Mouse (Mus musculus): Measurements from ENCODE around the gene Cblc.

Cblc gene

DNA sequence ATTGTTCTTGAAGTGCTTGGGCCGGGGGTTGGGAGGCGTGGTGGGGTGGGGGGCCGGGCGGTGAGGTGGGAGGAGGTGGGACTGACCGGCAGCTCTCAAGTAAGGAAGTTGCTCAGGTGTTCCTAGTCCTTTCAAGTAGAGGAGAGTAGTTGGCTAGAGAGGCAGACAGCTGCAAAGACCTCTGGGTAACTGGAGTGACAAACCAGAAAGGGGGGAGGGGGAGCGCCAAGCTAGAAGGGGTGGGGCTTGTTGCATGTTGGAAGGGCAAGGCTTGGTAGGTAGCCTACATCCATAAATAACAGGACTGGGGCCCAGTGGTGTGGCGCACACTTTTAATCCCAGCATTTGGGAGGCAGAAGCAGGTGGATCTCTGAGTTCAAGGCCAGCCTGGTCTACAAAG is 14.9 kb downstream of the Cblc start:
- no peak for DNase-seq

DNA sequence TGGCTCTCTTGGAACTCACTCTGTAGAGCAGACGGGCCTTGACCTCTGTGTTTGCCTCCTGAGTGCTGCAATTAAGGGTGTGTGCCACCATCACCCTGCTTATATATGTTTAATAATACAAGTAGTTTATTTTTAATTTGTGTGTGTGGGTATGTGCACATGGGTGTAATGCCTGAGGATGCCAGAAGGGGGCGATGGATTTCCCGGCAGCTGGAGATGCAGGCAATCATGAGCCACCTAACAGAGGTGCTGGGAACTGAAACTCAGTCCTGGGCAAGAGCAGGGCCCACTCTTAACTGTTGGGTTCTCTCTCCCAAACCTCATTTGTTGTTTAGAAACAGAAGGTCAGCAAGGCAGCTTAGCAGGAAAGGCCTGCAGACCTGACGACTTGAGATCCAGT is 16.7 kb downstream of the Cblc start:
- DNase-seq = no peak

DNA sequence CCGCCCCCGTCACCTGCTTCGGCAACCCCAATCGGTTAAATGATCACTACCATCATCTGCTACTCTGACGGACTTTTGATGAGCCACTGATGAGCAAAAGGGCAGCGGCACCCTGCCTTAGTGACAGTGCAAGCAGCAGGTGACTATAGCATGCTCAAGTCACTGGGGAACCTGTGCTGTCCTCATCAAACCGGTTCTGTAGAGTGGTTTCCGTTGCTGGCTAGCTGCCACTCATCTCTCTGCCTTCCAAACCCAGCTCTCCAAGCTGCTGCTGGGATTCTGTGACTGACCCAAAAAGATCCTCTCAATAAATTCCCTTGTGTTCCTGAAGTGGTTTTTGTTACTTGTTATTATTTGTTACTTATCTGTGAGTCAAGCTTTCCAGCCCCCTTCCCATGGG is 18.0 kb downstream of the Cblc start:
- DNase-seq = no peak

DNA sequence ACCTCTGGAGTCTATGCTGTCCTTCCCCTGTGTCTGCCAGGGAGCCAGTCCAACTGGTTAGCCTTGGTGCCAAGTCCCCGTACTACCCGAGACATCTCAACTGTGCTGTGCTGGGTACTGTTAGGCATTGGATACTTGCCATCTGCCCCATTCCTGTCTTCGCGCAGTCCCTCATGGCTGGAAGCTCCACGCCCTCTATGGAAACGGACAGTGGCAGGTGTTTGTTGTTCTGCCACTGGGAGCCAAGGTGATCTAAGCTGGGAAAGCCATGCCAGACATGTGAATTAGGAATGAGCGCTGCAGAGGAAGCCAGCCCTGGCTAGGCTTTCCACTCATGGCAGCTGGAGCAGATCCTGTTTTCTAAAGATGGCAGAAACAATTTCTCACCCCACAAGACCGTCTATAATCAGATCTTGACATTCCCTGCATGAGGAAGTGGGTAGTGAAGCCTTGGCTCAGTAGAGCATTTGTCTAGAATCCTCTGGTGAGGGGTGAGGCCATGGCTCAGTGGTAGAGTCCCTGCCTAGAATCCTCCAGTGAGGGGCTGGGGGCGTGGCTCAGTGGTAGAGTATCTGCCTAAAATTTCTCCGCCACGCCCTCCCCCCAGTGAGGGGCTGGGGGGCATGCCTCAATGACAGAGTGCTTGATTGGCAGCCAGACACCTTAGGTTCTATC is 19.4 kb downstream of the Cblc start:
- no peak for DNase-seq

DNA sequence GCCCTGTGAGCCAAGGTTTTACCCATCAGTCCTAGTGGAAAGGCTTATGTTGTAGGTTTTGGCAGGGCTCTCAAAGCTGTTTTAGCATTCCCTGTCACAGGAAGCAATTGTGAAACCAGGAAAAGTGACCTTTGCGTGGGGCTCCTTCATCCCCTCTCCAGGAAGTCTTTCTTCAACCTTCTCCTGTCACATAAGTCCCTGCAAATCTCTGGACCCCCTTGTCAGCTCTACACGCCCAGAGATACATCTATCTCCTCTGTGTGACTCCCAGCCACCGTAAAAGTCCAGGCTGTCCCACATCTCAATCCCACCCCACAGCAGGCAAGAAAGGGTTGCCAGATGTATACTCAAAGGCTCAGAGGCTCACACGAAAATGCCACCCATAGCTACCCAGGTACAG is 24.9 kb downstream of the Cblc start:
- no peak for DNase-seq

DNA sequence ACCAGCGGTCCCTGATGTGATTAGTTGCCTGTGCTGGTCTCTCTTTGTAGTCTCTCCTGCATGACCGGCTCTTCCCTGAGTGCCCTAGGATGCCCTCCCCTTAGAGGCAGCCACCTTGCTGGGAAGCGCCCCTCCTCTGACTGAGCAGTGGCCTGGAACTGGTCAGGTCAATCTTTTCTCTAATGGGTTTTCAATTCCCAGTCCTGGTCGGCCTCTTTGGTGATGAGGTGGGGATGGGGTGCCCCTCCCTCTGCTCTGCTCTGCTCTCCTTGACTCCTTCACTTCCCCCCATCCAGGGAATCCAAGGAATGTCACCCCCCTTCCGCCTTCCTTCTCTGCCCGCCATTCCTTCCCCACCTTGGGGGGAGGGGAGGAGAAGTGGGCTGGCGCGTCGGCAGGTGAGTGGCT is 25.6 kb downstream of the Cblc start, which contains the start of gene Bcam:
Gene Bcam (minus strand): TSS at position 33 of the 408 bp plus-strand sequence.
- DNase-seq = no peak

DNA sequence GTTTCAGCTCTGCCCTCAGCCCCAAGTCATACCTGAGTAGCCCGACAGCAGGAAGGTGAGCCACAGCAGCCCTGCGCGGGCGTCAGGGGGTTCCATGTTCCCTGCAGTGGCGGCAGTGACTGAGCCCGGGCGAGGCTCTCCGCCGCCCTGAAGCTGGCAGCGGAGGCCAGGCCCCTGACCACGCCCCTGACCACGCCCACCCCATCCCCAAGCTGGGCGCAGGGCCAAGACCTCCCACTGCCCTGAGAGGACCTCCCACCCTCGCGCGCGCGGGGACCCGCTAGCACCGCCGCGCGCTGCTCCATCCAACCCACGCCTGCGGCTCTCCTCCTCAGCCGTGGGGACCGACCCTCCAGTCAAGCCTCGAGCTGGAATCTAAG is 26.2 kb downstream of the Cblc start:
- peak; percentile 80 for DNase-seq

DNA sequence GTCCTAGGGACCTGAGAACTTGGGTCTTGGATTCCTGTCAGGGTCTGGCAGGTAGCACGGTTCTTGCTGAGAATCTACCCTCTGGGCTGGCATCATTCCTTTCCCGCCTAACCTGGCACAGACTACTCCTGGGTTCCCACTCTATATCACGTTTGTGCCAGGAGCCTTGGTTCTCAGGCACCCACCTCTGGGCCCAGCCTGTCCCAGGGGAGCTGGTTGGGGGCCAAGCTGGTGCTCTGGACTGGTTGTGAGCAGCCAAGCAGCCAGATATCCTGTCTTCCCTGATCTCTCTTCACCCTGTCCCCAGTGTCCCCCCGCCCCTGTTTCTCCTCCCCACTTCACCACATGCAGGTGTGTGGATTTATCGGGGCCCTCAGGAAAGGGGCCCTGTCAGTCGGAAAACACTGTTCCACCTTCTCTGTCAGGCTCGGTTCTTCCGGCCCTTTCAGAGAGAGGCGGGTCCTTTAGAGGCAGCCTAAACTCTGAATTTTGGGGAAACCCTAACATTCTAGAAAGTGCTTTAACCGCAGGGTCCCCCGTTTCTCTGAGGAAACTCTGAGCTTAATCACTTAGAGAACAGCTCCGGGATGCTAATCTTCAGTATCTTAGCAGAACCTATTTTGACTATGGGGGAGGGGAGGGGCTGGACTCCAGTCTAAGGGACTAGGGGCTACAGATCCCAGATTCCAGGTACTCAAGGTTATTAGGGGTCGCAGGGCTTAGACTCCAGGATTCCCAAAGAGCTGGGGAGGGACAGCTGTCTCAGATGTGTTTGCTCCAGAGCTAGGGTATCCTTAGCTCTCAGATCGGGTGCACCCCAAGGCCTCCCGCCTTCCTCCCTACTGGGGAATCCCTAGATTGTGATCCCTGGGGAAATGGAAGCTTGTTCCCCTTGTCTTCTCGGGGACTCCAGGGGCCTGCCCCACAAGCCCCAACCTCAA is 26.9 kb downstream of the Cblc start:
- no peak for DNase-seq

DNA sequence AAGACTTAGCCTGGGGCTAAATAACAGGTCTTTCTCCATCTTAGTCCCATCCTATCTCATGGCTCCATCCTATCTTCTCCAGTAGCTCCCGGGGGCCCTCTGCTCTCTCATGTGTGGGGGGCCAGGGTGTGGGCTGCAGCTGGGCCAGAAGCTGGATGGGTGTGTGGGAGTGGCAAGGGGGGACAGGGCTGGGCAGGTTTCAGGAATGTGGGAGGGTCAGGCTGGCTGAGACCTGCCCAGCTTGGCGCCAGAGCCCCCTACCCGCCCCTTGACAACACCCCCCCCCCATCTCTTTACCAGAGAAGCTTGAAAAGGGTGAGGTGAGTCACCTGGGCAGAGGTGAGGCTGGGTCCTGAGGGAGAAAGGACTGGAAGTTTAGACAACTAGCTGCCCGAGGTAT is 27.6 kb downstream of the Cblc start:
- DNase-seq = no peak

DNA sequence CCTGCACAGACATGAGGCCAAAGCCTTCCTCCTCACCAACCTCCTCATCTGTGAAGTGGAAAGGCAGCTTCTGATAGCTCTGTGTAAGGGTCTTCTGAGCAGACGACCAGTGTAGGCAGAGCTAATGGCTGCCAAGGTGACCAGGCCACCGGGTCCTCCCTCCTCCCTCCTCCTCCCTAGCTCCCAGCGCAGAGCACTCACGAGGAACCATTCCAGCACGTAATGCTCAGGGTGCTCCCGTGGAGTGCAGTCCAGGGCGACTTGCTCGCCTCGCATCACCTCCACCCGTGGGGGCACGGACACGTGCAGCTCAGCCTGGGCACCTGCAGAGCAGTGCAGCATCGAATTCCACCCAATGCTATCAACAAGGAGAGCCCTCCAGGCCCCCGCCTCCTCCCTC is 28.4 kb downstream of the Cblc start:
- no peak for DNase-seq

DNA sequence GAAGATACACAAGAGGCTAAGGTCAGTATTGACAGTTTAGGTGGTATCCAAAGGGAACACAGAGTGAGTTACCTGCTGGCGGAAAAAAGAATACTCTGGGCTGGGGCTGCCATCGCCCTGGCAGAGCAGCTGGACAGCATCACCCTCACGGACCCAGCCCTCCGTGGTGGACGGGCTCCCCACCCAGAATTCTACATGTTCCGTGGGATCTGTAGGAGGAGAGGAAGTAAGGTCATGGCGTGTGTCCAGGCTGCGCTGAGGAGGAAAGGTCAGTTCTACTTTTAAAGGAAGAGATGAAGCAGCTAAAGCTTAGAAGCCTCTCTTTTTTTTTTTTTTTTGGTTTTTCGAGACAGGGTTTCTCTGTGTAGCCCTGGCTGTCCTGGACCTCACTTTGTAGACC is 32.0 kb downstream of the Cblc start:
- DNase-seq = no peak

DNA sequence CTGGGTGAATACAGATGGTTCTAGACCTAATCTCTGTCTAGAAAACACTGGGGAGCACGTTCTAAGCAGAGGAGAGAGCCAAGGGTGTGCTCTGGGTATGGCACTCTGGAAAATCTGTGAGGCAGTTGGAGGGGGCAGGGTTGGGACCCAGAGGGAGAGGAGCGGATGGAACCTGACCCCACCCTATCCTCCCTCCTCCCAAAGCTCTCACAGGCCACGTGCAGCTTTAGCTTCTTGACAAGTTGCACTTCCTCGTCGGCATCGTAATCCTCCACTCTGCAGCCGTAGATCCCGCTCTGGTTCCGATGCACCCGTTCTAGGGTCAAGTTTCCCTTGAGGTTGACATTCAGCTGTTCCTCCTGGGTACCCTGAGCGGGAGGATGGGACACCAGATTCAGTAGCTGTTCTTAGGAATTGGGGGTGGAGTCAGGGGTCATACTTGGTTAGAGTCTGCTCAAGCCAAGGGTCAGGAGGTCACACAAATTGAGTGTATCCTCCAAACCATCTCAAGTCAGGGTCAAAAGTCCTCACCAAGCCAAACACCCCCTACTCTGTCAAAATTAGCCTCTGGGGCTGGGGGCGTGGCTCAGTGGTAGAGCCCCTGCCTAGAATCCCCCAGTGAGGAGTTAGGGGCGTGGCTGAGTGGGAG is 32.7 kb downstream of the Cblc start:
- no peak for DNase-seq

DNA sequence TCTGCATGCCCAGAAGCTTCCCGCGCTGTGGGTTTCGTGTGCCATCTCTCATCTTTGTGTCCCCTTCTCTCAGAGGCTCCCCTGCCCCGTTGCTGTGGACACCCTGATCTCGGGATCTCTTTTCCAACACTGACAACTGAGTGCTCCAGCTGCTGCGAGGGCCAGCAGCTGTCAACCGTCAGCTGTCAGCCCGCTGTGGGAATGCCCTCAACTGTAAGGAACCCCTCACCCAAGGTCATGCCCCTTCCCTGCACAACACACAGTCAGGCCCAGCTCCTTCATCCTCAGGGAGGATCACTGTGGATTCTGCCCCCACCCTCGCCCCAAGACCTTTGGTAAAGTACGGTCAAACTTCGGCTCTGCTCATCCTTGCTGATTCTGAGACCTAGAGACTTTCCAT is 34.3 kb downstream of the Cblc start:
- no peak for DNase-seq

DNA sequence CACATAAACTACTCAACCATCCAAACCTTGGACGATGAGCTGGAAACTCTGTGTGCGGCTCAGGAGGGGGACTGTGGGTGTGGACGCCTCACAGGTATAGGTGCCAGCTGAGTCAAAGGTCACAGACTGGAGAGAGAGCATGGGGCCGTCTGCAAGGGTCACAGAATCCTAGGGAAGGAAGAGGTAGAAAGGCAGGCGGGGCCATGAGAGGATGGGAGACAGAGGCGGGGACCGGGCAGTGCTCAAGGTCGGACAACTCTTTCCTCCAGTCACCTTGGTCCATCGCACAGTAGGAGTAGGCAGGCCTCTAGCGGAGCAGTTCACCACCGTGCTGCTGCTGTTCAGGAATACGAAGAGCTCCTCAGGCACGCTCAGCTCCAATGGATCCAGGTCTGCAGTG is 36.6 kb downstream of the Cblc start:
- DNase-seq = no peak

DNA sequence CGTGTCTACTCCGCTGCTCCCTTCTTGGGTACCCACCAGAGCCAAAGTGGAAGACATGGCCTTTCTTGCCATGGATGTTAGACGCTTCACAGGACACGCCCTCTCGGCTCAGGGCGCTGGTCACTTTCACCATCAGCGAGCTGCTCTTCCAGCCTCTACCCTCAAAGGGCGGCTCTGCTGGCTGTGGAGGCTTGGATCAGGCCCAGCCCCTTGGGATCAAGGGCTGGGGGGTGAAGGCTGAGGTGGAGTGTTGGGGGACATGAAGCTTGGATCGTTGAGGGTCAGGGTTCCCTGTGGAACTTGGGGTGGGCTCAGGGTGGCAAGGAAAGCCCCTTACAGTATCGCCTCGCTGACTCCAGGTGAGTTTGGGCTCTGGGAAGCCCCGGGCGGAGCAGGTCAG is 38.0 kb downstream of the Cblc start:
- DNase-seq = no peak

DNA sequence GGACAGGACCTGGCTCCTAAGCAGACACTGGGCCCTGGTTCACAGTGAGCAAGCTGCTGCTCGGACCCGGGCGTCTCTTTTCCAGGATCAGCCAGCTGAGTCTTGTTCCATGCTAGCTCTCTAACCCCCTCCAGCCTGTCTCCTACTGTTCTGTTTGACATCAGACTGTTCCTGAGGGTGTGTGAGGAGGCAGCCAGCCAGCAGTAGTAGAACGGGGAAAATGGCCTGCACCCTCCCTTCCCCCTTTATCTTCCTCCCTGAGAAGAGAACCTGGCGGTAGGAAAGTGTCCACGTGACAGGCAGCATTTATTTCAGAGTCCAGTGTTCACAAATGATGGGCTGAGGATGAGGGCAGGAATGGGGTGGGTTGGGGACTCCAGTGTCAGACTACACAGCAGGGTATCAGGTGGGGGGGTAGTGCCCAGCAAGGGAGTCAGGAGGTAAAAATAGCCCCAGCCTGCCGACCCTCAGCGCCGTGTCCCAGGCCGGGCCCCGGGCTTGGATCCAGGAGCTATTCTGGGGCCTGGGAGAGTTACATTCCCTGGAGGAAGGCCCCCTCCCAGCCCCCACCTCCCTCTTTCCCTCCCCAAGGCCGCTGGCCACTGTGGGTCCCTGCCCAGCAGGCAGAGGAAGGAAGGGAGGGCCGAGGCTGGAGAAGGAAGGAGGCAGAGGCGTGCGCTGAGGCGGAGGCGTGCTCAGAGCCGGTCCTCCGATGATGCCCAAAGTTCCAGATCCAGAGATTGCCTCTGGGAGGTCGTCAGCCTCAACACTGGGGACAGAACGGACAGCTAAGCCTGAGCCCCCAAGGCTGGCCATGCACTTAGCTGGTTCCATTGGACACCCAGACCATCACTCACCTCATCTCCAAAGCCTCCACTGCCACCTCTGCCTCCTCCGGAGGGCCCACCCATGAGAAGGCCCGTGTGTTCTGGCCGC is 40.5 kb downstream of the Cblc start:
- no peak for DNase-seq

DNA sequence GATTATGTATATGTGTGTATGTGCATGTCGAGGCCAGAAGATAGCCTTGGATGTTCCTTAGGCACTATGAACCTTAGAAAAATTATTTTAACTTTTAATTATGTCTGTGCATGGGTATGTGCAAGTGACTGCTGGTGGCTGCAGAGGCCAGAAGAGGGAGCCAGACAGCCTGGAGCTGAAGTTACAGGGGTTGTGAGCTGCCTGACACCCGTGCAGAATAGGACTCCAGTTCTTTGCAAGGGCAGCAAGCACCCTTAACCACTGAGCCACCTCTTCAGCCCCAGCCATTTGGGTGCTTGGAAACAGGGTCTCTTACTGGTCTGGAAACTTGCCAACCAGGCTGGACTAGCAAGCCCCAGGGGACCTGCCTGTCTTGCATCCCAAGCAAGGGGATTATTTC is 41.6 kb downstream of the Cblc start:
- DNase-seq = no peak

DNA sequence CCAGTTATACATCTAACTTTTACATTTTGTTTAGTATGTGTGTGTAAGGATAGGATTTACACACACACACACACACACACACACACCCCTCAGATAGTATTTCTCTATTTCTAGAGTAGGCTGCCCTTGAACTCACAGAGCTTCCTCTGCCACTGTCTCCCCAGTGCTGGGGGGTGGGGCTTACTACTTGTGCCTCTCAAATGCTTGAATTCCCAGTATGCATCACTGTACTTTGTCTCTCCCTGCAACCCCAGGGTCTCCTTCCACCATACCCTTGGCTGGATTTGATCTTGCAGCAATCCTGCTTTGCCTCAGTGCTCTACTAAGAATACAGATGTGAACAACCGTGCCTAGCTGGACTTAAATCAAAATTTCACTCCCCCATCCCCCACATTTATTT is 42.5 kb downstream of the Cblc start:
- DNase-seq = no peak

DNA sequence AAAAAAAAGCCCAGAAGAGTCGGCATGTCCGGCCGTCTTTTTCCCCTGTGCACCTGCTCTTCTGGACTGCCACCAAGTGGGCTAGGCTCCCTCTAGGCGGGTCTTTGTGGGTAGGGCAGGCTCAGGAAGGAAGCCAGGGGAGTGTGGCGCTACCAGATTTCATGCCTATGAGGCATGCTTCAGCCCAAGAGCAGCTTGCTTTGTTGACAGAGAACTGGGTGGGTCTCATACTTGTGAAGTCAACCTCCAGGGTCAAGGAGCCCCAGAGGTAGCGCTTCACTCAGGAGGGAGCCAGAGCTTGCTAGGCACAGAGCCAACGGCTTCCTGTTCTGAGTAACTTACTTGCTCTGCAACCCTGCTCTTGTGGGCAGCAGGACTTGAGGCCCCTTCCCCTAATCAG is 43.0 kb downstream of the Cblc start:
- DNase-seq = no peak

DNA sequence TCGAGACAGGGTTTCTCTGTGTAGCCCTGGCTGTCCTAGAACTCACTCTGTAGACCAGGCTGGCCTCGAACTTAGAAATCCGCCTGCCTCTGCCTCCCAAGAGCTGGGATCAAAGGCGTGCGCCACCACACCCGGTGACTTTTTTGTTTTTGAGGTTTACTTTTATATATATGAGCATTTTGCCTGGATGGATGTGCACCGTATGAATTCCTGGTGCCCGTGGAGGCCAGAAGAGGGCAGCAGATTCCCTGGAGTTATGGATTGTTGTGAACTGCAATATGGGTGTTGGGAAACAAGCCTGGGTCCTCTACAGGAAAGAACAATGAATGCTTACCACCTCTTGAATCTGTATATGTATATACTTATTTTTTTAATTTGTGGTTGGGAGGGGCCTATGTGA is 44.0 kb downstream of the Cblc start:
- no peak for DNase-seq

DNA sequence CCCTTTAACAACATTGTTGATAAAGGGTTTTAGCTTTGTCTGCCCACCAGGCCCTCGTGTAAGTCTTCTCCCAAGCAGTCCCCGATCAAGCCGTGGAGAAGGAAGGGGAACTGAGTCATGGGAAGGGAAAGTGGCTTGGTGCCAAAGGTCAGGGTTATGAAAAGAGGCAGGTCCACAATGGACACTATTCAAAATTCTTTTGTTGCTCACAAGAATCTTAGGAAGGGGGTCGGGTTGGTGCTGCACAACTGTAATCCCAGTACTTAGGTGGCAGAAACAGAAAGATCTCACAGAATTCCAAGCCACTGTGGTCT is 45.6 kb downstream of the Cblc start:
- DNase-seq = no peak

DNA sequence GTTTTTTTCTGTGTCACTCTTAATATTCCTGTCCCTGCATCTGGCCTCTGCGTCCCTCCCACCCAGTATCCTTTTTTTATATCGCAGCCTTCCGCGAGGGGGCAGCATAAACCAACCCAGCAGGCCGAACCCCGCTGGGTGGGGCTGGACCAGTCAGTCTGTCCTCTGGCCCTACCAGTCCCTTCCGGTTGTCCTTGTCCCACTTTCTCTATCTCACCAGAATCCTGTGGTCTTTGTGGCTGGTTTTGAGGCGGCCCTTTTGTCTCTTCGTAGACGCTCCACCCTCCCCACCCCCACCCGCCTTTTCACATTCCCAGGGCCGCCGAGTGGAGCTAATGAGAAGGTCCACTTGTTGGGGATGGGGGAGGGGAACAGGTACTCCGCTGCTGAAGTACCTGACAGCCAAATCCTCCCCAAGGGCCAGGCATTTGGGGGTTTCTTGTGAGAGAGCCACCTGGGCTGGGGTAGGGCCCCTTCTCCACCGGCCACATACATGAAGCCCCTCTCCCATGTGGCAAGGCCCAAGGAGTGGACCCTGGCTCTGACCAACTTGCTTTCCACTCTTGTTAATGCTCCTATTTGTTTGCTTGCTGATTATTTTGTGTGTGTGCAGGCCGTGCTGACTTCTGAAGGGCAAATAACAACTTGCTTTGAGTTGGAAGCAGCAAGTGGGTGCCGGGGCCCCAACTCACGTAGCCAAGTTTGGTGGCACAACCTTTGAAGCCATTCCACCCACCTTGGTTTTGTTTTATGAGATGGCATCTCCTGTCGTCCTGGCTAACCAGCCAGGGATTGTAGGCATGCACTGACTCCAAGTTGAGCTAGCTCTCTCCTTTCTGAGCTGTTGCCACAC is 46.2 kb downstream of the Cblc start, which contains the start of gene Nectin2:
Gene Nectin2 (minus strand): TSS at position 267 of the 853 bp plus-strand sequence.
- peak; percentile 53 for DNase-seq

All from thymus, postnatal 14 days (tissue).